Mouse (Mus musculus): ENCODE measurements around the gene Ly86.

Gene Ly86

GRCm38 (mm10) chr13:37429661-37430271 is 84.8 kb downstream of the Ly86 start:
- no peak for DNase-seq (ENCODE audit: low read depth, low spot score)

- DNase-seq (ENCODE audit: low read depth, low spot score), result no peak
These were observed 86.7 kb downstream of the Ly86 start for GRCm38 (mm10) chr13:37431707-37432106.

- no peak for DNase-seq (ENCODE audit: low read depth, low spot score)
These were observed 87.6 kb downstream of the Ly86 start for GRCm38 (mm10) chr13:37432653-37433052.

GRCm38 (mm10) chr13:37433142-37433541 is 88.1 kb downstream of the Ly86 start:
- DNase-seq (ENCODE audit: low read depth, low spot score), result no peak

- no peak for DNase-seq (ENCODE audit: low read depth, low spot score)
These were observed 88.7 kb downstream of the Ly86 start for GRCm38 (mm10) chr13:37433730-37434129.

- DNase-seq (ENCODE audit: low read depth, low spot score), result no peak
These were observed 89.2 kb downstream of the Ly86 start for GRCm38 (mm10) chr13:37434137-37434772.

DNA sequence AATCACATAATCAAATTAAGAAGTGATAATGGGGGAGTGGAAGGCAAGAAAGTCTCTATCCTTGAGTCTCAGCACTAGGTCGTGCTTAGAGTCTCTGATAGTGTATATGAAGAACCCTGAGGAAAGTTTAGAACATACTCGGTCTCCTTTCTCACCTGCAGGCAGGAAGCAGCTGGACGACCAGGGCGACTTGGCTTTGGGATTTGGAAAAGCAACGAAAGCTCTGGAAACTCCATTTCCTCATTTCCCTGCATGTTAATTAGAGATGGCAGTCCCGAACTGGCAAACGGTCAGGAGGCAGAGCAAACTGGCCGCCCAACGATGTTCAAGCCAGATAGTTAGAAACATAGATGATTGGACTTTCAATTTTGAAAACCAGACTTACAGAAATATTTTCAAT is 89.8 kb downstream of the Ly86 start:
- DNase-seq (ENCODE audit: low read depth, low spot score), result no peak

DNA sequence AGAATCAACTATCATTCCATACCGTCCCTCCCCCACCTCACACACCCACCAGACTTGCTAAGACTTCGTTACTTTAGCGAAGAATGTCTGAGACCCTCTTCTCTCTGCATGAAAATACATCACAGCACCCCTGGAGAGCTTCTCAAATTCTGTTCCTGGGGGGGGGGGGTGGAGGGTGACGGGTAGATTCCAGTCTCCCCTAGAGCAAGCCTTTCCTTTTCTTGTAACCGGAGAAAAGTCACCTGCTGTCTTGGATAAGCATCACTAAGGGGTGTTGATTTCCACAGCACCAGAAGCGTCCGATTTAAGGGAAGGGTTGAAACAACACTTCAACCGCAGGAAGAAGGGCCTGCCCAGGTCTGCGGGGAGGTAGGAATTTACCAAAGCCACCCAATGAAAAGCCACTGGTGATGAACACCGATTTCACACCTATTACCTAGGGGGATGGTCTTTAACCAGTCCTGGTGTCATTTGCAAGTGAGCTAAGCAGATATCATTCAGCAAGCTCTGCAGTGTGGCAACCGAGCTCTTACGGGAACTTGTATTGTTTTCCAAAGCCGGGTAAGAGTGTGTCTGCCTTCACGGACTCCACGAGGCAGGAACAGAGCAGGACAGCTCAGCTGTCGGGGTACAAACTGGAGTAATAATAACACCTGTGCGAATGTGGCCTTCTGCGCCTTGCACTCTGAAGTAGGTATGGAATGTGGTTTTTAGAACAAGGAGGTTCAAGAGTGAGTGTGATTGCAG is 91.4 kb downstream of the Ly86 start:
- peak; percentile 75 for DNase-seq (ENCODE audit: low read depth, low spot score)

- no peak for DNase-seq (ENCODE audit: low read depth, low spot score)
These were observed 93.8 kb downstream of the Ly86 start for GRCm38 (mm10) chr13:37438788-37439187.

DNA sequence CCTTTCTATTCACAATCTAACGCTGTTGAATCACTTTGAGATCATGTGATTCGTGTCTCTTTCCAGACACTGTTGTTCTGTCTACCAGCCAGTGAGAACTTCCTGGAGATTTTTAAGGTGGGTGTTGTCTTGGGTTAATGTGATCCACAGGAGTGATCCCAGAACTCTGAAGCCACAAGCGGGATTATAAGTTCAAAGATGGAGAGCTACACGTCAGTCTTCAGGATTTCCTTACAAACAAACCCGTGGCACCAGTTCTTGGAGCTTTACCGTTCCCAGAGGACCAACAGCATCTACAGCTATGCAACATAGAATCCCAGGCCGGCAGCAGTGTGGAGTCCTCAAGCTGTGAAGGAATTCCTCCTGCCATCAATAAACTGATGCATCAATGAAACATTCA is 94.5 kb downstream of the Ly86 start:
- DNase-seq (ENCODE audit: low read depth, low spot score), result no peak

- no peak for DNase-seq (ENCODE audit: low read depth, low spot score)
These were observed 94.9 kb downstream of the Ly86 start for GRCm38 (mm10) chr13:37439941-37440340.

GRCm38 (mm10) chr13:37440593-37441307 is 95.7 kb downstream of the Ly86 start:
- DNase-seq (ENCODE audit: low read depth, low spot score), result no peak

GRCm38 (mm10) chr13:37442058-37442457 is 97.0 kb downstream of the Ly86 start:
- DNase-seq (ENCODE audit: low read depth, low spot score), result no peak

DNA sequence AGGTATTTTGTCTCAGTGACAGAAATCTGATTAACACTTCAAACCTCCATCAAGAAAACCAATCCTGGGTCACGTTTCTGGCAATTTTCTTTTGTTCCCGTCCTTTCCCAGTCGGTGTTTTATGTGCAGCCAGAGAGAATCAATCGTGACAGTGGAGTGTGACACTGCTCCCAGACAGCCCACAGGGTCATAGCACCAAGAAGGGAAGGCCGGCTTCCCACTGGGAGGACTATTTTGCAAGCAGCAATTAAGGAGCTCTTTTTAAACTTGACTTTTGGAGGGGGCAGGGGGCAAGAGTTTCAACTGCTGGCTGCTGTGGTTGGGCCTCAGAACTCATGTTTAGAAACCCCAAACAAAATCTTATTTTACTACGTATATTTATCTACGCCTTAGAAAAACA is 97.5 kb downstream of the Ly86 start:
- DNase-seq (ENCODE audit: low read depth, low spot score), result no peak

- DNase-seq (ENCODE audit: low read depth, low spot score), result no peak
These were observed 101.8 kb downstream of the Ly86 start for GRCm38 (mm10) chr13:37446699-37447258.

GRCm38 (mm10) chr13:37451021-37451420 is 106.0 kb downstream of the Ly86 start:
- DNase-seq (ENCODE audit: low read depth, low spot score), result no peak

- DNase-seq (ENCODE audit: low read depth, low spot score), result no peak
These were observed 106.5 kb downstream of the Ly86 start for GRCm38 (mm10) chr13:37451471-37451870.

GRCm38 (mm10) chr13:37452022-37452941 is 107.3 kb downstream of the Ly86 start:
- DNase-seq (ENCODE audit: low read depth, low spot score), result no peak

- no peak for DNase-seq (ENCODE audit: low read depth, low spot score)
These were observed 108.2 kb downstream of the Ly86 start for GRCm38 (mm10) chr13:37453203-37453602.

- no peak for DNase-seq (ENCODE audit: low read depth, low spot score)
These were observed 109.3 kb downstream of the Ly86 start for GRCm38 (mm10) chr13:37454356-37454755.

DNA sequence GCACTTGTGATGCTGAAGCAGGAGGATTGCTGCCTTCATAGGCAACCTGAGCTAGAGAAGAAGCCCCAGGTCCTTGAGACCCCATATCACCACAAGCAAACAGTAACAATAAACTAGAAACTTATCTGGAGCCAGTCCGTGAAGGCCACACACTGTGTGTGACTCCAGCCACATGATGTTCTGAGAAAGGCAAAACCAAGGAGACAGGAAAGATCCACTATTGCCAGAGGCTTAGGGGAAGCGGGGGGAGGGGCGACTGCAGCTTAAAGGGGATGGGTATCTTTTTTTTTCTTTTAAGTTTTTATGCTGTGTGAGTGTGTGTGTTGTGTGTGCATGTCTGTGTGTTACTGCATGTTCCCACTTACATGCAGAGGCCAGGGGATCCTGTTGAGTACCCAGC is 110.6 kb downstream of the Ly86 start:
- DNase-seq (ENCODE audit: low read depth, low spot score), result no peak
